Mouse (Mus musculus) E14TG2a.4 (cell line): ENCODE data around the gene Arhgef28.

Source experiments
- CTCF ChIP-seq: conservative IDR thresholded peaks from 2 replicates; pipeline ENCODE4 v1.5.1; 2014; ENCODE audit warnings: low read length
- POU5F1 ChIP-seq: IDR thresholded peaks from 2 replicates; pipeline ENCODE4 v1.6.1; 2014; ENCODE audit warnings: low read length, borderline replicate concordance

DNA sequence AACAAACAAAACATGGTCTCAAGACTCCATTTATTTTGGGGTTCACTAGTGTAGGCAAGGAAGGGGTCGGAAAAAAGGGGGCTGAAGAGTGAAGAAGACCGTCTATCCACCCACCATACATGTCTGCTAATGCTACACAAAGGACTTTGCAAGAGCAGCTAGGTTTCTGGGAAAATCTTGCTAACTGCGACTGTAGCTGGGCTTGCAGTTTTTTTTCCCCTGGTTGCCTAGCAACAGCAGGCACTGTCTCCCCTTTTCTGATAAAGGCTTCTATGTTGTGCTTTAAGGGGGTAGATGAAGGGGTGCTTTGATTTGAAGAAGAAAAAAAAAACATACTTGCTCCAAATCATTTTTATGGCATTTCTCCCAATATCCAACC is 305.9 kb downstream of the Arhgef28 start:
- TF ChIP-seq CTCF (no peak), POU5F1 (no peak)
